12 mouse cellular contexts compared by ENCODE assay signal in genomic region chr6:72694047-72694790, GRCm38 (mm10).
DNase-seq lines count a peak whose midpoint lies in the region; ATAC-seq lines count a peak whose summit lies in the region.
"Had no signal": no experiment of that assay in that cellular context is flagged by ENCODE, and none has a peak within 500 bp of the region (broad histone marks: within the 10 kb centered on the region; RNA-seq: fewer than 3 reads in every experiment).

No protein-coding gene starts in this region.

- H3K36me3 ChIP-seq in limb, embryonic 12.5 days: 0 out of 2 replicates have a peak, but pooled peaks cover 4% of the 10 kb centered on the region
- 0 out of 2 replicates have a peak, but pooled peaks cover 3% of the 10 kb centered on the region for H3K36me3 ChIP-seq in limb, embryonic 10.5 days
- H3K36me3 ChIP-seq in limb, embryonic 15.5 days: no peaks in the 10 kb centered on the region

- peaks cover 84% of the 10 kb centered on the region for H3K4me1 ChIP-seq in limb, embryonic 12.5 days (replicated peaks)
- peaks cover 87% of the 10 kb centered on the region for H3K4me1 ChIP-seq in limb, embryonic 10.5 days
- H3K4me1 ChIP-seq in brown adipose tissue, adult 24 weeks (ENCODE audit: control insufficient read depth, insufficient read depth, insufficient read length, low read length): peaks cover 42% of the 10 kb centered on the region
- peaks cover 84% of the 10 kb centered on the region for H3K4me1 ChIP-seq in limb, embryonic 15.5 days

- DNase-seq in gastrocnemius, postnatal 25 days: peak; percentile 33
- no peak for DNase-seq in gastrocnemius, adult 18-20 months (ENCODE audit: low spot score)
- no peak for DNase-seq in limb, embryonic 10.5 days (ENCODE audit: low spot score)
- DNase-seq in urinary bladder, postnatal 36 days (ENCODE audit: low spot score in 2 of 2): no peak
- no peak for DNase-seq in adrenal gland, adult 18-20 months (ENCODE audit: low spot score in 2 of 2)
- DNase-seq: embryo, embryonic 11 days; gastrocnemius, postnatal 10 days; right cerebral cortex, adult 18-20 months had no signal

- 75% methylated on average over 5 of the region's 5 CpGs for WGBS in limb, embryonic 12.5 days
- WGBS in limb, embryonic 10.5 days: 70% methylated on average over 5 of the region's 5 CpGs
- WGBS in limb, embryonic 15.5 days: 37% methylated on average over 5 of the region's 5 CpGs

- peak overlapping the region; percentile 24 for H3K27ac ChIP-seq in limb, embryonic 12.5 days
- no peak overlapping the region; the same call in 1 of the 2 replicates for H3K27ac ChIP-seq in limb, embryonic 10.5 days
- peak overlapping the region; percentile 45 for H3K27ac ChIP-seq in brown adipose tissue, adult 24 weeks (replicated peaks; ENCODE audit: low read depth, low read length)
- peak overlapping the region; percentile 67 for H3K27ac ChIP-seq in limb, embryonic 15.5 days

- no peak for ATAC-seq in limb, embryonic 12.5 days (ENCODE audit: insufficient number of reproducible peaks, insufficient read depth, low FRiP score, low TSS enrichment, low read depth)
- ATAC-seq in limb, embryonic 15.5 days (ENCODE audit: insufficient number of reproducible peaks, low FRiP score, low TSS enrichment, low read depth): no peak
- ATAC-seq: inflammation-experienced regulatory T-cells, adult 6 months had no signal

- H3K27me3 ChIP-seq in limb, embryonic 12.5 days: no peaks in the 10 kb centered on the region
- no peaks in the 10 kb centered on the region for H3K27me3 ChIP-seq in limb, embryonic 10.5 days (ENCODE audit: low read depth, poor library complexity, severe bottlenecking)
- H3K27me3 ChIP-seq in limb, embryonic 15.5 days: no peaks in the 10 kb centered on the region

- no peaks in the 10 kb centered on the region for H3K9me3 ChIP-seq in limb, embryonic 12.5 days
- no peaks in the 10 kb centered on the region for H3K9me3 ChIP-seq in limb, embryonic 10.5 days (replicated peaks)
- H3K9me3 ChIP-seq in limb, embryonic 15.5 days: no peaks in the 10 kb centered on the region

- H3K9ac ChIP-seq in limb, embryonic 12.5 days (replicated peaks): no peak overlapping the region
- no peak overlapping the region for H3K9ac ChIP-seq in limb, embryonic 15.5 days

- no peak overlapping the region for H3K4me2 ChIP-seq in limb, embryonic 12.5 days
- no peak overlapping the region for H3K4me2 ChIP-seq in limb, embryonic 15.5 days

- H3K4me3 ChIP-seq in limb, embryonic 12.5 days (replicated peaks): no peak overlapping the region
- H3K4me3 ChIP-seq in limb, embryonic 10.5 days: no peak overlapping the region
- H3K4me3 ChIP-seq in brown adipose tissue, adult 24 weeks (ENCODE audit: insufficient read depth, low read depth, low read length): no peak overlapping the region
- no peak overlapping the region for H3K4me3 ChIP-seq in limb, embryonic 15.5 days
